Mouse (Mus musculus) liver, embryonic 14.5 days (tissue): Measurements from ENCODE around the gene Smco3.

ENCODE experiments used
- CTCF ChIP-seq: IDR thresholded peaks from 2 replicates; pipeline ENCODE4 v1.5.1; 2016; ENCODE audit warnings: antibody characterized with exemption, low read depth, control low read depth
- EP300 ChIP-seq: IDR thresholded peaks from 2 replicates; pipeline ENCODE4 v1.6.1; 2016; ENCODE audit warnings: antibody characterized with exemption, low read depth

- TF ChIP-seq CTCF (no peak), EP300 (no peak)
Measured at GRCm38 (mm10) chr6:136827516-136827880, 7.8 kb downstream of the Smco3 start, which contains the start of gene BC049715.
